Mouse (Mus musculus) spleen, adult 2 months (tissue): Measurements from ENCODE around the gene Chd1l.

Experiments
- CTCF ChIP-seq: fragments of 200-500 bp; IDR thresholded peaks from 2 replicates; pipeline ENCODE4 v1.5.1; 2011; ENCODE audit warnings: mild to moderate bottlenecking, inconsistent platforms; ENCODE audit not compliant: insufficient read depth, insufficient read length, insufficient replicate concordance; ENCODE audit errors: extremely low read depth
- POLR2A ChIP-seq: fragments of 200-500 bp; IDR thresholded peaks from 2 replicates; pipeline ENCODE4 v1.6.1; 2011; ENCODE audit warnings: low read depth, low read length, inconsistent platforms

DNA sequence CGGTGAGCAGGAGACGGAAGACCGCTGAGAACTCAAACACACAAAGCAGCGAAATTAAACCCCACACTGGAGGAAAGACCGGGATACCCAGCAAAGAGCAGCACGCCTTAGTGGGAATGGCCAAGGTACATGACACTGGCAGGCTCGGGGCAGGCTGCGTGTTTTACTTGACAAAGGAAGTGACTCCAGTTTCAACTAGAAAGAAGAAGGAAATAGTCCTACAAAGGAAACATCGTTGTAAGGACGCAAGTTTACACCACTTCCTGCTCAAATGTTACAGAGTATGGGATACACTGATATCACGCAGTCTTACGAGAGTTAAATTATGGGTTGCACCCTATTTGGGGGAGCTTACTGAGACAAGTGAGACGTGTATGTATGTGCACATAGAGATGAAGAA lies 15.9 kb downstream of the Chd1l start:
- TF ChIP-seq POLR2A (no peak), CTCF (no peak)
